Mouse (Mus musculus) heart, embryonic 14.5 days (tissue): ENCODE measurements around the gene Kcnk10. TPM values are rescaled to one million over a fixed set of nuclear protein-coding genes. Genes with fewer than 3 reads are reported as not detected.

ENCODE experiments used
- ATAC-seq: fragments of 200-750 bp; cut with Nextera tagmentation; 2 replicates; pipeline ENCODE4 v1.8.0; 2017; ENCODE audit warnings: low read depth, moderate TSS enrichment; ENCODE audit not compliant: insufficient number of reproducible peaks, insufficient read depth, low FRiP score
- H3K27ac ChIP-seq, 2 experiments: fragments of 200-500 bp in 1 of 2; fragments of 300-500 bp in 1 of 2; sonication (generic) in 1 of 2; replicated peaks in 1 of 2; 2 replicates each; pipeline ENCODE4 v1.5.1; 2012 to 2014; ENCODE audit warnings: low read depth in 2 of 2, low read length in 2 of 2, control low read depth in 1 of 2, mild to moderate bottlenecking in 1 of 2, mixed read lengths in 1 of 2; ENCODE audit not compliant: control insufficient read depth in 1 of 2, insufficient read depth in 1 of 2
- H3K27me3 ChIP-seq: fragments of 300-500 bp; sonication (generic); 2 replicates; pipeline ENCODE4 v1.6.1; 2014; ENCODE audit warnings: mild to moderate bottlenecking, low read length, control low read depth; ENCODE audit not compliant: control insufficient read depth, insufficient read depth
- H3K36me3 ChIP-seq: fragments of 300-500 bp; sonication (generic); 2 replicates; pipeline ENCODE4 v1.6.1; 2014; ENCODE audit warnings: mild to moderate bottlenecking, control low read depth, low read length, mixed read lengths; ENCODE audit not compliant: control insufficient read depth, insufficient read depth
- H3K4me1 ChIP-seq, 2 experiments: fragments of 200-500 bp in 1 of 2; fragments of 300-500 bp in 1 of 2; sonication (generic) in 1 of 2; 2 replicates each; pipeline ENCODE4 v1.6.1; 2012 to 2014; ENCODE audit warnings: low read length in 2 of 2, control low read depth in 1 of 2, mixed read lengths in 1 of 2; ENCODE audit not compliant: control insufficient read depth in 2 of 2, insufficient read depth in 2 of 2
- H3K4me2 ChIP-seq: fragments of 300-500 bp; sonication (generic); 2 replicates; pipeline ENCODE4 v1.6.1; 2014; ENCODE audit warnings: mild to moderate bottlenecking, low read length
- H3K4me3 ChIP-seq, 2 experiments: fragments of 200-500 bp in 1 of 2; fragments of 300-500 bp in 1 of 2; sonication (generic) in 1 of 2; 2 replicates each; pipeline ENCODE4 v1.5.1; 2012 to 2014; ENCODE audit warnings: low read length in 2 of 2, mild to moderate bottlenecking in 2 of 2, control low read depth in 1 of 2, low read depth in 1 of 2, moderate library complexity in 1 of 2; ENCODE audit not compliant: control insufficient read depth in 1 of 2, insufficient read depth in 1 of 2
- H3K9ac ChIP-seq: fragments of 300-500 bp; sonication (generic); 2 replicates; pipeline ENCODE4 v1.6.1; 2014; ENCODE audit warnings: mild to moderate bottlenecking, low read length
- H3K9me3 ChIP-seq: fragments of 300-500 bp; sonication (generic); 2 replicates; pipeline ENCODE4 v1.6.1; 2016; ENCODE audit warnings: low read length, control low read depth; ENCODE audit not compliant: control insufficient read depth
- WGBS: fragments of 180-500 bp; shearing (Covaris S2); extraction: QIAGEN DNeasy Blood & Tissue Kit; methylation state at CpG from one replicate; pipeline ENCODE4 v1.1.7; 2014; 5-methylcytosine and 5-hydroxymethylcytosine counted together
- polyA plus RNA-seq: library from polyadenylated mRNA; unstranded; fragments of >200 nt; fragmentation: Nextera tagmentation; extraction: Ambion mirVana; gene quantifications from 2 replicates; pipeline ENCODE4 v1.2.1, GENCODE M21; 2014

Kcnk10 gene
- polyA plus RNA-seq, 1 experiment from 2014 or later = 0.26 TPM

- H3K36me3 ChIP-seq = no peaks in the 10 kb centered on the region
- H3K9ac ChIP-seq = no peak overlapping the region
- H3K4me3 ChIP-seq = no peak overlapping the region
- no peaks in the 10 kb centered on the region for H3K27me3 ChIP-seq
- no peak for ATAC-seq
- H3K27ac ChIP-seq = no peak overlapping the region
- no peaks in the 10 kb centered on the region for H3K4me1 ChIP-seq
- H3K9me3 ChIP-seq = no peaks in the 10 kb centered on the region
- WGBS = 80% methylated on average over 9 of the region's 9 CpGs
- no peak overlapping the region for H3K4me2 ChIP-seq
These were observed 30.0 kb downstream of the Kcnk10 start for GRCm38 (mm10) chr12:98548141-98548540.

- 85% methylated on average over 2 of the region's 2 CpGs for WGBS
- no peak for ATAC-seq
These were observed 32.2 kb downstream of the Kcnk10 start for GRCm38 (mm10) chr12:98545875-98546274.

GRCm38 (mm10) chr12:98545251-98545560 lies 32.9 kb downstream of the Kcnk10 start:
- H3K4me1 ChIP-seq = no peaks in the 10 kb centered on the region
- H3K36me3 ChIP-seq = no peaks in the 10 kb centered on the region
- no peaks in the 10 kb centered on the region for H3K27me3 ChIP-seq
- ATAC-seq = no peak
- H3K27ac ChIP-seq = no peak overlapping the region
- no peak overlapping the region for H3K9ac ChIP-seq
- no peaks in the 10 kb centered on the region for H3K9me3 ChIP-seq
- no peak overlapping the region for H3K4me2 ChIP-seq
- no peak overlapping the region for H3K4me3 ChIP-seq
- WGBS = 82% methylated on average over 4 of the region's 4 CpGs

More at GRCm38 (mm10) chr12:98545875-98546274, 32.2 kb downstream of the Kcnk10 start:
- Histone ChIP-seq H3K27ac (no peak overlapping the region), H3K4me2 (no peak overlapping the region), H3K9me3 (no peaks in the 10 kb centered on the region), H3K27me3 (no peaks in the 10 kb centered on the region), H3K36me3 (no peaks in the 10 kb centered on the region), H3K9ac (no peak overlapping the region), H3K4me3 (no peak overlapping the region), H3K4me1 (no peaks in the 10 kb centered on the region)

GRCm38 (mm10) chr12:98544545-98545250 lies 33.4 kb downstream of the Kcnk10 start:
- ATAC-seq = no peak
- Histone ChIP-seq H3K9me3 (no peaks in the 10 kb centered on the region), H3K4me2 (no peak overlapping the region), H3K27ac (no peak overlapping the region), H3K36me3 (no peaks in the 10 kb centered on the region), H3K9ac (no peak overlapping the region), H3K4me3 (no peak overlapping the region), H3K4me1 (no peaks in the 10 kb centered on the region), H3K27me3 (no peaks in the 10 kb centered on the region)
- WGBS = 84% methylated on average over 9 of the region's 9 CpGs

- H3K9me3 ChIP-seq = no peaks in the 10 kb centered on the region
- 84% methylated on average over 5 of the region's 5 CpGs for WGBS
- no peak for ATAC-seq
- H3K9ac ChIP-seq = no peak overlapping the region
- no peak overlapping the region for H3K27ac ChIP-seq
- no peak overlapping the region for H3K4me3 ChIP-seq
- no peak overlapping the region for H3K4me2 ChIP-seq
- no peaks in the 10 kb centered on the region for H3K27me3 ChIP-seq
- H3K4me1 ChIP-seq = no peaks in the 10 kb centered on the region
- H3K36me3 ChIP-seq = no peaks in the 10 kb centered on the region
These were observed 41.4 kb downstream of the Kcnk10 start for GRCm38 (mm10) chr12:98536760-98537159.

- Histone ChIP-seq H3K4me2 (no peak overlapping the region), H3K4me3 (no peak overlapping the region), H3K27me3 (no peaks in the 10 kb centered on the region), H3K36me3 (no peaks in the 10 kb centered on the region), H3K9me3 (no peaks in the 10 kb centered on the region), H3K9ac (no peak overlapping the region), H3K4me1 (no peaks in the 10 kb centered on the region), H3K27ac (no peak overlapping the region)
- no peak for ATAC-seq
- WGBS = 76% methylated on average over 6 of the region's 6 CpGs
These were observed 42.1 kb downstream of the Kcnk10 start for GRCm38 (mm10) chr12:98536036-98536435.

GRCm38 (mm10) chr12:98535494-98535901 lies 42.6 kb downstream of the Kcnk10 start:
- H3K9me3 ChIP-seq = no peaks in the 10 kb centered on the region
- H3K27me3 ChIP-seq = no peaks in the 10 kb centered on the region
- 74% methylated on average over 9 of the region's 9 CpGs for WGBS
- H3K4me3 ChIP-seq = no peak overlapping the region
- no peaks in the 10 kb centered on the region for H3K36me3 ChIP-seq
- H3K27ac ChIP-seq = no peak overlapping the region
- no peak for ATAC-seq
- H3K9ac ChIP-seq = no peak overlapping the region
- H3K4me1 ChIP-seq = no peaks in the 10 kb centered on the region
- no peak overlapping the region for H3K4me2 ChIP-seq

GRCm38 (mm10) chr12:98528635-98529034 lies 49.5 kb downstream of the Kcnk10 start:
- Histone ChIP-seq H3K4me1 (peaks cover 0 to 3% of the 10 kb centered on the region in 2 experiments; a peak in 1 of 4 replicates), H3K4me2 (no peak overlapping the region), H3K36me3 (no peaks in the 10 kb centered on the region), H3K9ac (no peak overlapping the region), H3K27ac (no peak overlapping the region), H3K4me3 (no peak overlapping the region), H3K27me3 (no peaks in the 10 kb centered on the region), H3K9me3 (no peaks in the 10 kb centered on the region)
- WGBS = 86% methylated on average over 8 of the region's 8 CpGs
- ATAC-seq = no peak
